Mouse (Mus musculus) liver, embryonic 11.5 days (tissue): ENCODE results near the gene Ddhd1. TPM values are rescaled to one million over a fixed set of nuclear protein-coding genes. Genes with fewer than 3 reads are reported as not detected.

Source experiments
- ATAC-seq: fragments of 200-750 bp; cut with Nextera tagmentation; replicated peaks from 2 replicates; pipeline ENCODE4 v1.8.0; 2017; ENCODE audit warnings: moderate number of reproducible peaks, mild to moderate bottlenecking, moderate TSS enrichment, moderate library complexity; ENCODE audit not compliant: low FRiP score
- DNase-seq: peaks from one replicate; pipeline ENCODE4 v3.0.0-alpha.2; 2017; ENCODE audit warnings: low spot score
- H3K27ac ChIP-seq: fragments of 300-500 bp; sonication (generic); 2 replicates; pipeline ENCODE4 v1.5.1; 2014; ENCODE audit warnings: mild to moderate bottlenecking, low read depth, low read length, control low read depth
- H3K27me3 ChIP-seq: fragments of 300-500 bp; sonication (generic); replicated peaks from 2 replicates; pipeline ENCODE4 v1.6.1; 2014; ENCODE audit warnings: low read length, mixed read lengths; ENCODE audit not compliant: control insufficient read depth, insufficient read depth
- H3K36me3 ChIP-seq: fragments of 300-500 bp; sonication (generic); 2 replicates; pipeline ENCODE4 v1.6.1; 2014; ENCODE audit warnings: mild to moderate bottlenecking, low read length, moderate library complexity, mixed read lengths; ENCODE audit not compliant: control insufficient read depth, insufficient read depth
- H3K4me1 ChIP-seq: fragments of 300-500 bp; sonication (generic); replicated peaks from 2 replicates; pipeline ENCODE4 v1.6.1; 2014; ENCODE audit warnings: low read length, mixed read lengths; ENCODE audit not compliant: control insufficient read depth, insufficient read depth
- H3K4me2 ChIP-seq: fragments of 300-500 bp; sonication (generic); 2 replicates; pipeline ENCODE4 v1.6.1; 2014; ENCODE audit warnings: mild to moderate bottlenecking, control low read depth, moderate library complexity
- H3K4me3 ChIP-seq: fragments of 300-500 bp; sonication (generic); 2 replicates; pipeline ENCODE4 v1.5.1; 2014; ENCODE audit warnings: low read depth, low read length, control low read depth
- H3K9ac ChIP-seq: fragments of 300-500 bp; sonication (generic); 2 replicates; pipeline ENCODE4 v1.6.1; 2014; ENCODE audit warnings: low read depth, low read length, control low read depth
- H3K9me3 ChIP-seq: fragments of 300-500 bp; sonication (generic); 2 replicates; pipeline ENCODE4 v1.6.1; 2016; ENCODE audit warnings: low read length, inconsistent platforms, mixed read lengths; ENCODE audit not compliant: control insufficient read depth
- WGBS: fragments of 180-500 bp; shearing (Covaris S2); extraction: QIAGEN DNeasy Blood & Tissue Kit; methylation state at CpG from one replicate; pipeline ENCODE4 v1.1.7; 2014; 5-methylcytosine and 5-hydroxymethylcytosine counted together
- polyA plus RNA-seq: library from polyadenylated mRNA; unstranded; fragments of >200 nt; fragmentation: Nextera tagmentation; extraction: Ambion mirVana; gene quantifications from 2 replicates; pipeline ENCODE4 v1.2.1, GENCODE M21; 2014

Ddhd1 gene
- polyA plus RNA-seq: 10.2 and 11.1 TPM in 2 replicates

DNA sequence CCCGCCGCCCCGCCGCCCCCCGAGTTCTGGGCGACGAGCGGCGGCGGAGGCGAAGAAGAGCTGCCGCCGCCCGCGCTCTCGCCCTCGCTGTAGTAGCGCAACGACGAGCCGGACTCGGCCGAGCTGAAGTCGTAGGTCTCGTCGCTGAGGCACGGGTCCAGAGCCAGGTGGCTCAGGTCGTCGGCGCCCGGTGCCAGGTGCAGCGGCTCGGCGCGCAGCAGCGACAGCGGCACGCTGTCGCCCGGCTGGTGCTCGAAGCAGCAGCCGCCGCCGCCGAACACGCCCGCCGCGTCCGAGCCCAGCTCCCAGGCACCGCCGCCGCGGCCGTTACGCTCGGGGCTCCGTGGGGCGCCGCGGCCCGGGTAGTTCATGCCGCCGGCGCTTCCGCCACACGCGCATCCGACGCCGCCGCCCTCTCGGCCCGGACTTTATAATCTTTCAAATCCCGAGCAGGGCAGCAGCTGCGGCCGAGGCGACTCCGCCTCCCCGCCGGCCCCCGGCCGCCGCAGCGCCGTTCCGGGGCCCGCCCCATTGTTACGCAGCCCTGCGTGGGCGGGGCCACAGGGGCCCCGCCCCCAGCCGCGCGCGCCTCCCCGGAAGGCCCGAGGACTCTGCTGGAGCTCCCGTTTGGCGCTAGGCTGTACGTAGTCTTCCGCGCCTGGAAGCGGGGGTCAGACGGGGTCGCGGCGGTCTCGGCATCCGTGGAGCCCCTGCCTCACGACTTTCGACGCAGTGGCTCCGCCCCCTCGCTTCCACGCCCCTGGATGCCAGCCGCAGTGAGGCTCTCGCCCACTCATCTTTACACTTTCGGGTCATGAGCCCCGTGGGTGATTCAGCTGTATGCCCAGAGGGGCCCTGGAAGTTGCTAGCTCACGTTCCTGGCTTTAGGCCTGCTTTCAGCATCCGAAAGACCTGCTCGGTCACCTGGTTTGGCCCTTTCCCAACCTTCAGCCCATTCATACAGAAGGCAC is at the start of gene Ddhd1:
Gene Ddhd1, minus strand, starts transcription at position 503 of the 971 bp plus-strand sequence.
- peaks cover 35% of the 10 kb centered on the region for H3K4me1 ChIP-seq
- H3K9me3 ChIP-seq: no peaks in the 10 kb centered on the region
- WGBS: under 1% methylated on average over 111 of the region's 123 CpGs
- H3K27me3 ChIP-seq: no peaks in the 10 kb centered on the region
- DNase-seq: peak; percentile 92
- peak; percentile 85 for ATAC-seq
- H3K4me3 ChIP-seq: peak within 1 kb of the TSS; percentile 84
- H3K27ac ChIP-seq: peak within 1 kb of the TSS; percentile 91
- H3K36me3 ChIP-seq: no peaks in the 10 kb centered on the region
- H3K4me2 ChIP-seq: peak within 1 kb of the TSS; percentile 95
- peak within 1 kb of the TSS; percentile 89 for H3K9ac ChIP-seq

DNA sequence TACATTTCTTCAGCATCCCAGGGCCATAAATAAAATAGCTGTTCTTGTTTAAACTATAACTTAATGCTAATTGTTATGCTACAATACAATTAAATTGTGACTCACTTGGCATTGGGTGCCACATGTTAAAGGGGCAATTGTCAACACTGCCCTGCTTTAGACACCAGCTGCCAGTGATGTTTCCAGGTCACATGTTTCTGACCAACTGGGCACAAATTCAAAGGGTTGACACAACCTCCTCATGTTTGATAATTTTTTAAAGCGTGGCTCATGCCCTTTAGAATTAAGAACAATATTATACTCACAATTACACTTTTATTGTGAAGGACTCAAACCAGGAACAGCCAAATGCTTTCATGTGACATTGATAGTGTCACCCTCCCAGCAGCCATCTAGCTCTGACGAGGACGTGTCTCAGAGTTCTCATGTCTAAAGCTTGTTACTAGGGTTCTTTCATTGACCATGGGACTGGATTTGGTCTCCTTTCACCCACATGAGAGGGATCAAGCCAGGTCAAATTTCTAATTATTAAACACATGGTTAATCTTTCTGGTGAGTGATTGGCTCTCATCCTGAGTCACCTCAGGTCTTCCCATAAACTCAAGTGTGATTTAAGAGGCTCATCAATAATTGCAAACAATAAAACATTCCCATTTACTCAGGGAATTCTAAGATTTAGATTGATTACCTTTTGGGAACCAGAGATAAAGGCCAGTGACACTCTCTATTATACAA is 49.4 kb upstream of the Ddhd1 start:
- DNase-seq (no peak), ATAC-seq (no peak)
- H3K9me3 ChIP-seq: no peaks in the 10 kb centered on the region
- H3K27me3 ChIP-seq: no peaks in the 10 kb centered on the region
- 66% methylated on average over 3 of the region's 3 CpGs for WGBS
- H3K4me2 ChIP-seq: no peak overlapping the region
- H3K9ac ChIP-seq: no peak overlapping the region
- no peak overlapping the region for H3K27ac ChIP-seq
- H3K36me3 ChIP-seq: no peaks in the 10 kb centered on the region
- H3K4me1 ChIP-seq: no peaks in the 10 kb centered on the region
- no peak overlapping the region for H3K4me3 ChIP-seq

DNA sequence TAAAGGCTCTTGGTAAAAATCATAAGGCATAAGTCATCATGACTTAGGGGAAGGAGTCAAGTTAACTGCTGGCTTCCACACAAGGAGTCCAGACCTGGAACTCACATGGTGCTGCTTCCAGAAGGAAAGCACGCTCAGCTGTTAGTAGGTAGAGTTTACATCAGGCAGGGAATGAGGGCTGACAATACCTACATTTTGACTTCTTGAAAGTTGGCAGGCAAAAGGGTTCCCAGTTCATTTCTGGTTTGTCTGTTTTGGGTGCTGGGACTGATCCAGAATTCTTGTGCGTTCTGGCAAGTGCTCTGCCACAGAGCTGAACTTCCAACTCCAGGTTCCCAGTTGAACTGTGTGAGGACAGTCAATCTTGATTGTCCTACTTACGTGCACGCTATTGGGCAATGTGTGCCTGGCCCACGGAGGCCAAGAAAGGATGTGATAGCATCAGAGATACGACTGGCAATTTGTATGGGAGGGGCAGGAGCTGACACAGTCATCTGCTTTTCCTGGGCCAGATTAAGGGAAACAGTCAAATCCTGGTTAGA is 42.2 kb upstream of the Ddhd1 start:
- H3K9ac ChIP-seq: no peak overlapping the region
- H3K4me3 ChIP-seq: no peak overlapping the region
- H3K4me1 ChIP-seq: no peaks in the 10 kb centered on the region
- WGBS: 70% methylated on average over 6 of the region's 6 CpGs
- H3K27me3 ChIP-seq: no peaks in the 10 kb centered on the region
- ATAC-seq: no peak
- no peaks in the 10 kb centered on the region for H3K36me3 ChIP-seq
- no peaks in the 10 kb centered on the region for H3K9me3 ChIP-seq
- no peak for DNase-seq
- no peak overlapping the region for H3K27ac ChIP-seq
- H3K4me2 ChIP-seq: no peak overlapping the region

DNA sequence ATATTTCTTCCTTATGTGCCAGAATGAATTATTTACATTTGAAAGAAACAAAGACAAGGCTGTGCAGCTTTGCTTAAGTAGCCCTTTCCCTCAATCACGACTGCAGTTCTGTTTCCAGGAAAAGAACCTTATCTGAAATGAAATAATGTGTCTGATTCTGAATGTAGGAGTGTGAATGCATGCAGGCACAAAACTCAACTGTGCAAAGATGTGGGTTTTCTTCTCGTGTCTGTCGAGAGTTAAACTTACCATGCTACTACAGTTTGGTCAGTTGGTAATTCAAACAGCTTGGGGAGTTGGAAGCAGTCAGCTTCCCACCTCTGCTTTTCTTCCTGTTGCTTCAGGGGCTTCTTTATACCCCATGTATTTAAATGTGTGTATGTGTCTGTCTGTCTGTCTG is 40.9 kb upstream of the Ddhd1 start:
- no peaks in the 10 kb centered on the region for H3K36me3 ChIP-seq
- DNase-seq (no peak), ATAC-seq (no peak)
- no peaks in the 10 kb centered on the region for H3K9me3 ChIP-seq
- no peak overlapping the region for H3K9ac ChIP-seq
- no peak overlapping the region for H3K27ac ChIP-seq
- no peaks in the 10 kb centered on the region for H3K4me1 ChIP-seq
- H3K4me3 ChIP-seq: no peak overlapping the region
- no peaks in the 10 kb centered on the region for H3K27me3 ChIP-seq
- WGBS: 49% methylated on average over 3 of the region's 3 CpGs
- no peak overlapping the region for H3K4me2 ChIP-seq

DNA sequence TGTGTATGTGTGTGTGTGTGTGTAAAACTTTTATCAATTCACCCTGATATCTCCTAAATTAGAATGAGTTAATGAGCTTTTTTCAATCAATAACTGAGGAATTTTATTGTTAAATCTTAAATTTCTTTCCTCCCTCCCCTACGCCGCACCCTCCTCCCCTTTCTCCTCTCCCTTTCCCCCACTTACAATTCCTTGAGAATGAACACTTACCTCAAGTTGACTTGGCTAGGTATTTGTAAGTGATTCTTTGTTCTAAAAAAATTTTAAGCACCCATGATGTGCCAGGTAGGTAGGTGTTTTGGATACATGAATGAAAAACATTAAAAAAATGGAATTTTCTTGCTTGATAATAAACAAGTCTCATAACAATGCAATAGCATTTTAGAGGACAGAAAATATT is 38.2 kb upstream of the Ddhd1 start:
- DNase-seq (no peak), ATAC-seq (no peak)
- Histone ChIP-seq H3K4me2 (no peak overlapping the region), H3K4me1 (no peaks in the 10 kb centered on the region), H3K9ac (no peak overlapping the region), H3K9me3 (no peaks in the 10 kb centered on the region), H3K27ac (no peak overlapping the region), H3K27me3 (no peaks in the 10 kb centered on the region), H3K4me3 (no peak overlapping the region), H3K36me3 (no peaks in the 10 kb centered on the region)
- WGBS: 100% methylated on average over 2 of the region's 2 CpGs

DNA sequence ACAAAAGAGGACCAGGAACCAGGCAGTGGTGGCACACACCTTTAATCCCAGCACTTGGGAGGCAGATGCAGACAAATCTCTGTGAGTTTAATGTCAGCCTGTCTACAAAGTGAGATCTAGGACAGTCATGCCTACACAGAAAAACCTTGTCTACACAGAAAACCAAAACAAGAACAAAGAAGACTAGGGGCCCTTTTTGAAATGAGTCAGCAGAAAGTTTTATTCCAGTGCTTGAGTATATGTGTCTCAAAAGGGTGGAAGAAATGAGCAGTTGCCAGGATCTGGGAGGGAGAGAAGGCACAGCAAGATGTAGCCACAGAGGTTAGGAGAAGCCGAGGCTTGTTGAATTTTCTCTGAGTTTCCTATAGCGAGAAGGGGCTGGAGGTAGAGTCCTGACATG is 35.9 kb upstream of the Ddhd1 start:
- no peak overlapping the region for H3K9ac ChIP-seq
- no peaks in the 10 kb centered on the region; the same call in 1 of the 2 replicates for H3K36me3 ChIP-seq
- ATAC-seq (no peak), DNase-seq (no peak)
- no peaks in the 10 kb centered on the region for H3K27me3 ChIP-seq
- H3K27ac ChIP-seq: no peak overlapping the region
- WGBS: 83% methylated on average over 2 of the region's 2 CpGs
- H3K4me3 ChIP-seq: no peak overlapping the region
- H3K9me3 ChIP-seq: no peaks in the 10 kb centered on the region
- H3K4me1 ChIP-seq: peaks cover 5% of the 10 kb centered on the region
- H3K4me2 ChIP-seq: no peak overlapping the region

DNA sequence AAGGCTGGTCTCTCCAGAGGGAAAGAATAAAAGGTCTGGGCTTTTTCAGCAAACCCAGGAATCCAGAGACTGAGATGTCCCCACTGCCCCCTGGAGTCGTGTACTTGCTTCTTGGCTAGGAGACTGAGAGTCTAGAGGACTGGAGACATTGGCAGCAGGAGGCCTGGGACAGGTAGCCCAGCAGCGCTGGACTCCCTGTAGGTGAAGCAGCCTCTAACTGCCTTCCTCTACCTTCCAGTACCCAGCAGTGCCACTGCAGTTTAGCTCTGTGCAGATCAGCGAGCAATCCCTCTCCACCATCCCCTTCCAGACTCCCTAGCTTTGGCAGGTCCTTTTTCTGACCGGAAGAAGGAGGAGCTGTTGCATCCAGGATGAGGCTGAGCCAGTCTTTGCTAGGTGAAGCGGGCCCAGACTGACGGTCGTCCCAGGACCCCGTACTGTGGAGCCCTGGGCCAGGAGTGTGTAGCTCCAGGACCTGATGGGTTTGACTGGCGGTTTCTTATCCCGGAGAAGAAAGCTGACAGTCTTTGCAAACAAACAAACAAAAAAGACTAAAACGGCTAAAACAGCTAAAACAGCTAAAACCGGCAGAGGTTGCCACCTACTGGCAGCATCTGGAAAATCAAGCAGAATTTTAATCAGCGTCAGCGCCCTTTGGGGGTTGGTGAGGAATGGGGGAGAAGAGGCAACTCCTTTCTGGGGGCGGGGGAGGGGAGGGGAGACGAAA is 32.7 kb upstream of the Ddhd1 start:
- H3K4me3 ChIP-seq: peak overlapping the region; percentile 50
- no peaks in the 10 kb centered on the region; the same call in 1 of the 2 replicates for H3K36me3 ChIP-seq
- peak; percentile 63 for ATAC-seq
- no peaks in the 10 kb centered on the region for H3K27me3 ChIP-seq
- H3K4me1 ChIP-seq: peaks cover 5% of the 10 kb centered on the region
- peak overlapping the region; percentile 74 for H3K4me2 ChIP-seq
- WGBS: under 1% methylated on average over 16 of the region's 16 CpGs
- no peaks in the 10 kb centered on the region for H3K9me3 ChIP-seq
- peak; percentile 67 for DNase-seq
- peak overlapping the region; percentile 57; the same call in 1 of the 2 replicates for H3K9ac ChIP-seq
- no peak overlapping the region for H3K27ac ChIP-seq

DNA sequence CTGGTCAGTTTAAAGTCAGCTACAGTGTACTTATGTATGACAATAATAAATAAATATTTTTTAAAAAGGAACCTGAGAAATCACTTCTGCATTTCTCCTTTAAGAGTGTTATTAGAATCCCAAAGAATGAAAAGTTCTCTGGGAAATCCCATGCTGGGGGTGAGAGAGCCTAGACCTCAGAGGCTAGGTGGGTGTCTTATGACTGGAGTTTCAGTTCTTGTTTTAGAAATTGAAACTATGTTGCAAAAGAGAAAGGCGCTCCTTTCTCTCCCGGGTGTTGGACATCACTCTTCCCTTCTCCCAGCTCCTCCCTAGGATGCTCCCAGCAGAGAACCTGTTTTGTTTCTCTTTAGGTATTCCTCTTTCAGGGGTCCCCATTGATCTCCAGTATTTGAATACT is 27.4 kb upstream of the Ddhd1 start:
- no peak for ATAC-seq
- H3K4me1 ChIP-seq: no peaks in the 10 kb centered on the region; the same call in 1 of the 2 replicates
- no peaks in the 10 kb centered on the region for H3K9me3 ChIP-seq

More for the DNA sequence above, 27.4 kb upstream of the Ddhd1 start:
- no peaks in the 10 kb centered on the region; the same call in 1 of the 2 replicates for H3K36me3 ChIP-seq
- no peaks in the 10 kb centered on the region for H3K27me3 ChIP-seq
- WGBS: 72% methylated on average over 2 of the region's 2 CpGs
- no peak overlapping the region for H3K27ac ChIP-seq
- no peak overlapping the region for H3K4me2 ChIP-seq
- no peak overlapping the region for H3K9ac ChIP-seq
- no peak overlapping the region for H3K4me3 ChIP-seq
- no peak for DNase-seq
